Mouse (Mus musculus) CH12.LX (cell line): Measurements from ENCODE around the gene Myh3. TPM values are rescaled to one million over a fixed set of nuclear protein-coding genes. Genes with fewer than 3 reads are reported as not detected.

Experiments
- DNase-seq: peaks from one replicate; pipeline ENCODE4 v3.0.0-alpha.2; 2013; ENCODE audit errors: extremely low read depth
- H3K27ac ChIP-seq: 2 replicates; pipeline ENCODE4 v1.5.1; 2012; ENCODE audit warnings: low read depth, mild to moderate bottlenecking, control low read depth, moderate library complexity; ENCODE audit not compliant: insufficient read depth
- H3K27me3 ChIP-seq: replicated peaks from 2 replicates; pipeline ENCODE3; 2012; ENCODE audit warnings: inconsistent platforms
- H3K36me3 ChIP-seq, 2 experiments: replicated peaks in 1 of 2; 2 replicates each; pipeline versions ENCODE3 to v1.6.1; 2012; ENCODE audit warnings: inconsistent platforms in 1 of 2, low read length in 1 of 2, mild to moderate bottlenecking in 1 of 2, mixed read lengths in 1 of 2, moderate library complexity in 1 of 2; ENCODE audit not compliant: control insufficient read depth in 1 of 2, insufficient read depth in 1 of 2
- H3K4me1 ChIP-seq, 2 experiments: 2 replicates each; pipeline ENCODE4 v1.6.1; 2012; ENCODE audit warnings: inconsistent platforms in 1 of 2, moderate library complexity in 1 of 2; ENCODE audit not compliant: insufficient read depth in 2 of 2, control insufficient read depth in 1 of 2
- H3K4me2 ChIP-seq: 2 replicates; pipeline ENCODE4 v1.6.1; 2012; ENCODE audit warnings: low read depth, mild to moderate bottlenecking, control low read depth; ENCODE audit not compliant: poor library complexity, insufficient read depth, severe bottlenecking
- H3K4me3 ChIP-seq, 3 experiments: fragments of 150-350 bp in 1 of 3; sonication (generic) in 1 of 3; replicated peaks in 1 of 3; 2 replicates each; pipeline versions ENCODE3 to v1.5.1; 2011 to 2012; ENCODE audit warnings: low read depth in 2 of 3, low read length in 2 of 3, mild to moderate bottlenecking in 2 of 3, moderate library complexity in 2 of 3, control low read depth in 1 of 3, improper control_type of control experiment in 1 of 3, inconsistent platforms in 1 of 3, mixed read lengths in 1 of 3; ENCODE audit not compliant: poor library complexity in 1 of 3
- H3K79me2 ChIP-seq: replicated peaks from 2 replicates; pipeline ENCODE4 v1.6.1; 2012; ENCODE audit warnings: mild to moderate bottlenecking, moderate library complexity; ENCODE audit not compliant: control insufficient read depth, poor library complexity, insufficient read depth, severe bottlenecking; ENCODE audit errors: extremely low read depth
- H3K9ac ChIP-seq: 2 replicates; pipeline ENCODE4 v1.6.1; 2012; ENCODE audit warnings: low read depth, mild to moderate bottlenecking, control low read depth, moderate library complexity; ENCODE audit not compliant: insufficient read depth
- H3K9me3 ChIP-seq: replicated peaks from 2 replicates; pipeline ENCODE3; 2012; ENCODE audit warnings: low read length, inconsistent platforms, mixed read lengths
- CHD1 ChIP-seq: IDR thresholded peaks from 2 replicates; pipeline ENCODE4 v1.6.1; 2012; ENCODE audit warnings: low read depth, low read length, improper control_type of control experiment, inconsistent platforms
- CHD2 ChIP-seq: IDR thresholded peaks from 2 replicates; pipeline ENCODE4 v1.6.1; 2011; ENCODE audit warnings: low read length, improper control_type of control experiment
- CTCF ChIP-seq, 2 experiments: IDR thresholded peaks in 1 of 2; conservative IDR thresholded peaks in 1 of 2; 2 replicates each; pipeline ENCODE4 v1.5.1; 2011 to 2012; ENCODE audit warnings: low read depth in 2 of 2, low read length in 2 of 2, improper control_type of control experiment in 1 of 2, inconsistent platforms in 1 of 2, mild to moderate bottlenecking in 1 of 2, moderate library complexity in 1 of 2
- E2F4 ChIP-seq: IDR thresholded peaks from 2 replicates; pipeline ENCODE4 v1.6.1; 2011; ENCODE audit warnings: low read depth, low read length, improper control_type of control experiment; ENCODE audit not compliant: insufficient replicate concordance
- ETS1 ChIP-seq: conservative IDR thresholded peaks from 2 replicates; pipeline ENCODE4 v1.6.1; 2012; ENCODE audit warnings: low read depth, mild to moderate bottlenecking, inconsistent platforms, low read length, improper control_type of control experiment, moderate library complexity
- GABPA ChIP-seq: IDR thresholded peaks from 2 replicates; pipeline ENCODE4 v1.6.1; 2012; ENCODE audit warnings: low read depth, low read length, improper control_type of control experiment, inconsistent platforms; ENCODE audit not compliant: insufficient replicate concordance
- HCFC1 ChIP-seq: IDR thresholded peaks from 2 replicates; pipeline ENCODE4 v1.6.1; 2012; ENCODE audit warnings: low read depth, mild to moderate bottlenecking, inconsistent platforms, low read length, improper control_type of control experiment
- IRF4 ChIP-seq: IDR thresholded peaks from 2 replicates; pipeline ENCODE4 v1.6.1; 2014; ENCODE audit warnings: low read depth, mild to moderate bottlenecking, inconsistent platforms, low read length, improper control_type of control experiment
- JUND ChIP-seq: conservative IDR thresholded peaks from 2 replicates; pipeline ENCODE4 v1.6.1; 2011; ENCODE audit warnings: low read depth, low read length, improper control_type of control experiment
- KAT2A ChIP-seq: IDR thresholded peaks from 2 replicates; pipeline ENCODE4 v1.6.1; 2012; ENCODE audit warnings: low read length, improper control_type of control experiment, inconsistent platforms; ENCODE audit not compliant: insufficient replicate concordance
- MAFK ChIP-seq: IDR thresholded peaks from 2 replicates; pipeline ENCODE4 v1.6.1; 2011; ENCODE audit warnings: low read length, improper control_type of control experiment; ENCODE audit not compliant: insufficient replicate concordance
- MAX ChIP-seq: IDR thresholded peaks from 2 replicates; pipeline ENCODE4 v1.6.1; 2011; ENCODE audit warnings: low read length, improper control_type of control experiment
- MAZ ChIP-seq: IDR thresholded peaks from 2 replicates; pipeline ENCODE4 v1.6.1; 2012; ENCODE audit warnings: low read depth, mild to moderate bottlenecking, inconsistent platforms, low read length, improper control_type of control experiment, moderate library complexity
- MXI1 ChIP-seq: IDR thresholded peaks from 2 replicates; pipeline ENCODE4 v1.6.1; 2011; ENCODE audit warnings: mild to moderate bottlenecking, low read depth, low read length, improper control_type of control experiment
- NELFE ChIP-seq: IDR thresholded peaks from 2 replicates; pipeline ENCODE4 v1.6.1; 2011; ENCODE audit warnings: low read depth, low read length, improper control_type of control experiment
- NRF1 ChIP-seq: IDR thresholded peaks from 2 replicates; pipeline ENCODE4 v1.6.1; 2014; ENCODE audit warnings: low read depth, mild to moderate bottlenecking, inconsistent platforms, low read length, improper control_type of control experiment, moderate library complexity
- POLR2A ChIP-seq: IDR thresholded peaks from 2 replicates; pipeline ENCODE4 v1.6.1; 2011; ENCODE audit warnings: low read depth, mild to moderate bottlenecking, improper control_type of control experiment, low read length
- RAD21 ChIP-seq: IDR thresholded peaks from 2 replicates; pipeline ENCODE4 v1.6.1; 2011; ENCODE audit warnings: low read depth, mild to moderate bottlenecking, low read length, improper control_type of control experiment, moderate library complexity
- RCOR1 ChIP-seq: conservative IDR thresholded peaks from 2 replicates; pipeline ENCODE4 v1.6.1; 2012; ENCODE audit warnings: low read depth, mild to moderate bottlenecking, inconsistent platforms, low read length, improper control_type of control experiment
- SIN3A ChIP-seq: IDR thresholded peaks from 2 replicates; pipeline ENCODE4 v1.6.1; 2012; ENCODE audit warnings: low read length, improper control_type of control experiment, inconsistent platforms
- SMC3 ChIP-seq: IDR thresholded peaks from 2 replicates; pipeline ENCODE4 v1.6.1; 2011; ENCODE audit warnings: low read depth, low read length, improper control_type of control experiment
- TCF12 ChIP-seq: IDR thresholded peaks from 2 replicates; pipeline ENCODE4 v1.6.1; 2014; ENCODE audit warnings: low read depth, mild to moderate bottlenecking, inconsistent platforms, low read length, improper control_type of control experiment
- USF1 ChIP-seq: IDR thresholded peaks from 2 replicates; pipeline ENCODE4 v1.6.1; 2014; ENCODE audit warnings: low read depth, mild to moderate bottlenecking, inconsistent platforms, low read length, improper control_type of control experiment
- USF2 ChIP-seq: conservative IDR thresholded peaks from 2 replicates; pipeline ENCODE4 v1.6.1; 2011; ENCODE audit warnings: low read depth, low read length, improper control_type of control experiment
- ZKSCAN1 ChIP-seq: IDR thresholded peaks from 2 replicates; pipeline ENCODE4 v1.6.1; 2012; ENCODE audit warnings: low read depth, inconsistent platforms, low read length, improper control_type of control experiment, borderline replicate concordance
- ZMIZ1 ChIP-seq: IDR thresholded peaks from 2 replicates; pipeline ENCODE4 v1.6.1; 2012; ENCODE audit warnings: low read depth, mild to moderate bottlenecking, inconsistent platforms, low read length, improper control_type of control experiment
- ZNF384 ChIP-seq: IDR thresholded peaks from 2 replicates; pipeline ENCODE4 v1.6.1; 2012; ENCODE audit warnings: low read depth, low read length, improper control_type of control experiment, inconsistent platforms
- dilution Hi-C: fragments of 300-500 bp; cut with MboI; formaldehyde crosslinking; loops from 2 replicates; pipeline ENCODE4 v1.14.3; 2020; ENCODE audit warnings: low sequenced_read_pairs; ENCODE audit not compliant: extremely low pct_unique_long_range_greater_than_20kb, extremely low pct_ligation_motif_present
- in situ Hi-C: fragments of 300-500 bp; cut with MboI; formaldehyde crosslinking; loops from 3 replicates; pipeline ENCODE4 v1.14.3; 2019; ENCODE audit warnings: low sequenced_read_pairs, low pct_ligation_motif_present, low pct_unique_long_range_greater_than_20kb, mixed read lengths
- polyA plus RNA-seq: library from polyadenylated mRNA; unstranded; fragments of >175 nt; gene quantifications from 2 replicates; pipeline ENCODE4 v1.2.1, GENCODE M21; 2012; ENCODE audit warnings: low read depth; ENCODE audit not compliant: insufficient read length
- total RNA-seq, 2 experiments: library from RNA; depleted of rRNA; stranded (reverse); fragments of 300-350 nt in 1 of 2; fragments of >200 nt in 1 of 2; gene quantifications; 2 replicates each; pipeline ENCODE4 v1.2.3; 2012 to 2014

Myh3 gene
- total and polyA plus RNA-seq, 3 experiments = 0.12 to 0.64 (median 0.26) TPM

GRCm38 (mm10) chr11:67082188-67082587 is 4.1 kb downstream of the Myh3 start:
- Histone ChIP-seq H3K4me1 (peaks cover 8 to 27% of the 10 kb centered on the region in 2 experiments), H3K27me3 (peaks cover 49% of the 10 kb centered on the region), H3K9me3 (no peaks in the 10 kb centered on the region), H3K4me2 (no peak overlapping the region), H3K27ac (no peak overlapping the region), H3K79me2 (no peaks in the 10 kb centered on the region), H3K4me3 (no peak overlapping the region), H3K9ac (no peak overlapping the region), H3K36me3 (no peaks in the 10 kb centered on the region)
- TF ChIP-seq MXI1 = no peak
- TF ChIP-seq USF2 = no peak
- TF ChIP-seq SIN3A = no peak
- no peak for TF ChIP-seq USF1
- TF ChIP-seq NRF1 = no peak
- no peak for TF ChIP-seq MAFK
- TF ChIP-seq GABPA = no peak
- DNase-seq = no peak
- dilution Hi-C loops = no loop called here
- in situ Hi-C loops = loop anchor here (5.0 kb wide), 1 partner anchor 55 kb away; the partner anchor contains the start of gene Tmem220

DNA sequence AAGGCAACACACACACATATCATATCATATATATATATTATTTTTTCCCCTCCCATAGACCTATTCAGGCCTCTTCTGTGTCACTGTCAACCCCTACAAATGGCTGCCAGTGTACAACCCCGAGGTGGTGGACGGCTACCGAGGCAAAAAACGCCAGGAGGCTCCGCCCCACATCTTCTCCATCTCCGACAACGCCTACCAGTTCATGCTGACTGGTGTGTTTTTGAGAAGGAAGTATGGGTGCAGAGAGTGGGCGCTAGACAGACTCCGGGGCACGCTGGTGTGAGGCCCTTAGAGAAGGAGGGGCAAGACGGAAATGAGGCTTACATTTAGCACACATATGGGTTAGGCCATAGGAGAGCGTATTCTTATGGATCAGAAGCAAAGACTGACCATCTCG is 4.7 kb downstream of the Myh3 start:
- dilution Hi-C loops = no loop called here

DNA sequence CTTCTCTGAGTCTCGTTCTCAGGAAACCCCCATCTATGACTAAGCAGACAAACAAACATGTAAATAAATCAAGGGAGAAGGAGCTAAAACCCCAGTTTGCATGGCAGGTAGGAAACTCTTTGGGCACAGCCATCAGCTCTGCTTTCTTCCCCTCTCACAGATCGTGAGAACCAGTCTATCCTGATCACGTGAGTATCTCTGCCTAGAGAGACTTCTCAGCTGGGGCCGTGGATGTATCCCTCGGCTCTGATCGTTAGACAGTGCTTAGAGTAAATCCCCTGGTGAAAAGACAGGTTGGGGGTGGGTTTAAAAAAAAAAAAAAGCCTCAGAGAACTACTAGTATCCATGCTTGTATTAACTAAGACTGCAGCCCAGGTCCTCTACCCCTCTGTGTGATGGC is 5.1 kb downstream of the Myh3 start:
- no peaks in the 10 kb centered on the region for H3K9me3 ChIP-seq
- no peak overlapping the region for H3K4me2 ChIP-seq
- no peak overlapping the region for H3K4me3 ChIP-seq
- dilution Hi-C loops = no loop called here
- peaks cover 53% of the 10 kb centered on the region for H3K27me3 ChIP-seq
- TF ChIP-seq SIN3A (no peak), NRF1 (no peak), ZNF384 (no peak), ZMIZ1 (no peak), CTCF (conservative IDR thresholded peaks at IDR 0.05 in 1 of 2, IDR thresholded peaks at IDR 0.05 in 1 of 2; ENCODE audit: low read depth in 2 of 2, low read length in 2 of 2) (no peak), MAX (no peak), KAT2A (no peak), IRF4 (no peak), MAZ (no peak), RCOR1 (no peak), USF1 (no peak), CHD1 (no peak)
- no peaks in the 10 kb centered on the region for H3K79me2 ChIP-seq
- in situ Hi-C loops = loop anchor here (5.0 kb wide), 1 partner anchor 56 kb away; the partner anchor contains the start of gene Tmem220
- no peaks in the 10 kb centered on the region for H3K36me3 ChIP-seq
- no peak for DNase-seq
- no peak overlapping the region for H3K9ac ChIP-seq
- no peak overlapping the region for H3K27ac ChIP-seq
- peaks cover 8 to 27% of the 10 kb centered on the region in 2 experiments for H3K4me1 ChIP-seq

More for the DNA sequence above, 4.7 kb downstream of the Myh3 start:
- Histone ChIP-seq H3K27ac (no peak overlapping the region), H3K36me3 (no peaks in the 10 kb centered on the region), H3K4me2 (no peak overlapping the region), H3K79me2 (no peaks in the 10 kb centered on the region), H3K27me3 (peaks cover 53% of the 10 kb centered on the region), H3K9me3 (no peaks in the 10 kb centered on the region), H3K4me1 (peaks cover 8 to 27% of the 10 kb centered on the region in 2 experiments), H3K9ac (no peak overlapping the region), H3K4me3 (no peak overlapping the region)
- no peak for DNase-seq
- TF ChIP-seq RAD21 (no peak), TCF12 (no peak), RCOR1 (no peak), KAT2A (no peak), GABPA (no peak), CHD1 (no peak), ZKSCAN1 (no peak), IRF4 (no peak), HCFC1 (no peak), MAX (no peak), SMC3 (no peak), ETS1 (no peak), E2F4 (no peak), NELFE (no peak), POLR2A (no peak), CHD2 (no peak), ZMIZ1 (no peak), JUND (no peak)
- in situ Hi-C loops = loop anchor here (5.0 kb wide), 1 partner anchor 55 kb away; the partner anchor contains the start of gene Tmem220
